Mouse (Mus musculus) c-Kit-negative CD71-positive TER-119-positive erythroid progenitor cells, embryonic 14.5 days (primary cell): ENCODE results near the gene Thsd7b.
"Not testable (repeated sequence)": the region's sequence is repeated elsewhere in the genome, so short reads cannot be mapped to it uniquely, and the experiment has no call there.

Experiments
- DNase-seq: peaks from one replicate; pipeline ENCODE4 v3.0.0-alpha.2; 2013; ENCODE audit warnings: low read depth, low spot score

Gene Thsd7b

DNA sequence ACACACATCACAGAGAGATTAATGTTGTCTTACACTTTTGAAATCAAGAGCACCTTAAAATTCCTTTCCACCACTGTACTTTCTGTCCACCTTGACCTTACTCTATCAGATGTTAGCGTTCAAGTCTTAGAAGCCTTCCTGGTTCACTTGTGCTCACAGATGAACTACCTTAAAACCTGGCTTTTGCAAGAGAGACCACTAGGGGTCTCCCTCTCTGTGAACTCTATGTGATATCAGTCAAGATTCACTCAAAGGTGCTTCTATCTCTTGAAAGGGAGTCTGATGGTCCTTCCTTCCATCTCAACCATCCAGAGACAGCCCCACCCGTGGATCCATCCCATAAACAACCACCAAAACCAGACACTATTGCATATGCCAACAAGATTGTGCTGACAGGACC is 570.3 kb downstream of the Thsd7b start:
- no peak for DNase-seq

DNA sequence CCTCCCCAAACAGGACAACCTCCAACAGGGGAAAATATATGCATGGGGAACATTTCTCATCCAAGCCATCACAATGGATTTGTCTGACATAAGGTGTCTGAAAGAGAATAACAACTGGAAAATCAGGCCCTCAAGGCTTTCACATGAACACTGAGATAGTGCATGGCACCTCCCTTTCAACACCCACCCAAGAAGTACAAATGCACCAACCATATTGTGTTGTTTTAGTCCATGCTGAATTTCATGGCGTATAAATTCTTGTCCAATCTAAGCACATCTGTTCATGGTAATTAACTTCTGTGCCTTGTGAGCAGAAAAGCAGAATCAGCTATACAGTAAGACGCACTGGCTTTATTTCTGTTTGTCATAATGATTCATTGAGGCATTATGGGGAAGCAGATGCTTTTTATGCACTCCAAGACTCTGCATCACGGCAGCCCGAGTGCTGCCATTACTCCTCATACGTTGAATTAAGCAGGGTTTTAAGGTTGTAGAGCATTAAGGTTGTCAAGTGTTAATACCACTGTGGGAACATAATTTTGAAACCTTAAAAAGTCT is 577.0 kb downstream of the Thsd7b start:
- no peak for DNase-seq

DNA sequence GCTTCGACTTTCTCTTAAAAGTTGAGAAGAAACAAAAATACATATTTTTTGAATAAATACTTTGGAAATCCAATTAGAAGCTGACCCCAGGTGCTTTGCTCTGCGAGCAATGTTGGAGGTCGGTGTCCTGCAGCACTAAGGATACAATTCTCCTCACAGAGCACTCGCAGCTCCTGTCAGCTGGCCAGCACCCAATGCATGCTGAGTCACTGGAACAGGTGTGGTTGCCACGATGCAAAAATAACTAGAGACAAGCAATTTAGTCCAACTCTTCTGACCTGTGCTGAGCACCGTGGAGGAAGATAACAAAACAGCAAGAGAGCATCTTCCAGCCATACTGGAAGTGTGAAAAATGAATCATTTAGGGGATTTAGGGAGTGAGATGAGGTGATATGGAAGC is 594.6 kb downstream of the Thsd7b start:
- DNase-seq, result no peak

DNA sequence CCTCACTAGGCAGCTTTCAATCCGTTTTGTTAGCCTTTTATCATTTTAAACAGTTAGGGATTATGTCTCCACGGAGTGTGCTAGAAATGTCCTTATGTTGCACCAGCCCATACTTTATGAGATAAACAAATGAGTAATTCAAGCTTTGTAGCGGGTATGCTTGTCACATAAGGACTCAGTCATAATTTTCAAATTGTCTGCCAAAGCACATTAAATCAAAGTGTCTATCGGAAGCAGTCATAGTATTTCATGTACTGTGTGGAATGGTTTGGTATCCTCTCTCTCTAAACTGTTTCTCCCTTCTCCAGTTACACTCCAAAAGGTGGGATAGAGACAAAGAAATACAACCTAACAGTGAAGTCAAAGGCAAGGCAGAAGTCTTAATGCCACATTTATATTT is 601.3 kb downstream of the Thsd7b start:
- DNase-seq, result no peak

DNA sequence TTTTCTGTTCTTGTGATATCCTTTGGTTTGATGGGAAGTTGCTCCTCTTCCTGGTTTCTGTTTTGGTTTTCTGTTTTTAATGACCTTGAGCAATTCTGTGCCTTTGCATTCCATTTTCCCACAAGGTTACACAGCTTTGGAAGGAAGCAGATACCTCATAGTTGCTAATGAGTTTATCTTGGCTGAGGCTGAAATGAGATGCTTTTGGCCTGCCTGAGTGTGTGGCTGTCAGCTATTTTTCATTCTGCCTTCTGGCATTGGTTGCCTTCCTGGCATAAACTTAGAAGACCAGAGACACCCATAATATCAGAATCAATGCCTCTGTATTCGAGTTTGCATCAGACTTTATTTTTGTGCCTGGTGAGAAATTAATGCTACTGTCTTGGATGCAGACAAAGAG is 614.8 kb downstream of the Thsd7b start:
- DNase-seq, result no peak

DNA sequence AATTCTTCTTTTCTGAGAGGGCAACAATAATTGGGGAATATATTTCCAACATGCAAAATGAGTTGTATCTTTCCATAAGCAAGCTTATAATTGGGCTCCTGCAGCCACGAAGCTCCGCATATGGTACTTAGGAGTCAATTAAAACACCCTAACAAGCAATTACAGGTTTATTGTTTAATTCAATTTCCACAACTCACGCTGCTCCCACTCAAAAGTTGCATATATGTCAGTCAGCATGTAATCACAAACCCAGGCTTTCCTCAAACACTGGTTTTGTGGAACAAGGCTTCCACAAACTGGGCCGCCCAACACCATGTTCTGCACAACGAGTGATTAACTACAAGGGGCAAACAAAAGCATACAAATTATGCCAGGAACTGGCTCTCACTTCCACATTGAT is 625.0 kb downstream of the Thsd7b start:
- no peak for DNase-seq

DNA sequence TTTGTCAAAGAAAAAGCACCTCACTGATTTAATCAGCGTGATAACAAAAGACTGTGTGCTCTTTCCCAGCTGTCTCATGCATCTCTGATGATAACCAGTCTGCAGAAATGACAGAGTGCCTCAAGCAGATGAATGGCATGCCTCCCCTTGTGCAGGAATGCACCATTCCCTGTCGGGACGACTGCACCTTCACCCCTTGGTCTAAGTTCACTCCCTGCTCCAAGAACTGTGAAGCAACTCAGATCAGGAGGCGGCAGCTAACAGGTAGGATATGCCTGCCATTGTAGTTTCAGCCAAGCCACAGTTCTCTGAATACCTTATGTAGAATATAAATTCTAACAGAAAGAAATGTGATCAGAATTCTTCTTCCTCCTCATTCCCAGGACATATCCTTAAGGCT is 642.4 kb downstream of the Thsd7b start:
- DNase-seq, result no peak

DNA sequence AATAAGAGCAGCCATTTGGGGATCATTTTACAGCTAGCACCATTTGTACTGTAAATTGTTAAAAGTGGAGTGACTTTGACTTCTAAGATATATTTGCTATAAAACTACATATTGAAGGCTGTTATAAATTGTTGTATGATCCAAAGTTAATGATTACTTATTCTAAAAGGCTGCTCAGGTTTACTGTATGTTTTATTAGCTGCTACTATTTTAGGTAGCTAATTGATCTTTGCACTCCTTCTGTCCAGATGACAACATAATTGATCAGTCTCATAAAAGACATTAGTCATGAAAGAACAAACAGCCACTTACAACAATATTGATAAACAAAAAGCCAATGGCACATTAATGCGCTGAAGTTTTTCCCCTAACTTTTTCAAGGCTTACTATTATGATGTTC is 644.5 kb downstream of the Thsd7b start:
- no peak for DNase-seq

DNA sequence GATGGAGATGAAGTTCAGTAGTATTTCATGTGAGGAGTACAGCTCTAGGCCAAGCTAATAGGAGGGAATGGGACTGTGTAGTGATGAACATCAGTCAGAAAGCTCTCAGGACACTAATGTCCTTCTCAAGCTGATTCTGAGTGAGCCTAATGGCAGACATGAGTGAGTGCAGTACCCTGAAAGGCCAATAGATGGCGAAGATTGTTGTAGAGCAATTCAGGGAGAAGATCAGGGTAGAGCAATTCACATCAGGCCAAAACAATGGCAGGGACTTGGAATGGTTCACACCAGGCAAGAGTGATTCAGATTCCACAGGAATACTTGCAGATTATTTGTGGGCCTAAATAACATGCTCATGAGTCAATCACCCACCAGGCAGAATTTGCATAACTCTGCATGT is 646.3 kb downstream of the Thsd7b start:
- DNase-seq, result peak; percentile 15

DNA sequence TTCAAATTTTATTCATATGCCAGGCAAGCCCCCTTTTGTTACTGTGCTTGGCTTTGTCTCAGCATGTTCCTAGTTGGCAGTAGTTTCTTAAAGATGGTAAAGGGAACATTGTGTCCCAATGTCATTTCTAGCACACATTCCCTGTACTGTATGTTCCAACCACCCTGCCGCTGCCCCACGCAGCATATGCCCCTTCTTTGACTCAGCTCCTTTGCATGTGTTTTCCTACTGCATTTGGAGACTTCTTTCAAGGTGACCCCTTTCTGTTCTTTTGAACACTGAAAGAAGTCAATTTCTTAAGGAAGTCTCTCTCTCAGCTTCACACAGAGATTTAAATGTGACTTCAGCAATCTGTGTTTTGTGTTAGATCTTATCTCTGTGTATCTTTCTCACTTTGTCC is 657.9 kb downstream of the Thsd7b start:
- no peak for DNase-seq

DNA sequence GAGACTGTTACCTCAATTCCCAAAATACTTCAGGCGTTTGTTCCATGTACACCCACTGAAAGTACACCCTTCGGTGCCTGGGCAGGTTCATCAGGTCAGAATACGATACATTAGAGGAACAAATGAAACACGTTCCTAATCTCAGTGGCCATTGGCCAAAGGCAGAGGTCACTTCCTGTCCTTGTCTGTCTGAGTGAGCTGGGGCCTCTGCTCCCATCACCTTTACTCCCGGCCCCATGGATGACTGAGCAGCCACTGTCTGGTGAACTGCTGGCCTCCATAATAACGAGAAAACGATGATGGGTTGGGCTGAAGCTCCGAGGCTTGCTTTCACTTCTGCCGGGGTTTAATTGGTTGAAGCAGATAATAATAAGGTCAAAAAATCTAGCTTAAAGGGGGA is 670.0 kb downstream of the Thsd7b start:
- DNase-seq, result no peak

DNA sequence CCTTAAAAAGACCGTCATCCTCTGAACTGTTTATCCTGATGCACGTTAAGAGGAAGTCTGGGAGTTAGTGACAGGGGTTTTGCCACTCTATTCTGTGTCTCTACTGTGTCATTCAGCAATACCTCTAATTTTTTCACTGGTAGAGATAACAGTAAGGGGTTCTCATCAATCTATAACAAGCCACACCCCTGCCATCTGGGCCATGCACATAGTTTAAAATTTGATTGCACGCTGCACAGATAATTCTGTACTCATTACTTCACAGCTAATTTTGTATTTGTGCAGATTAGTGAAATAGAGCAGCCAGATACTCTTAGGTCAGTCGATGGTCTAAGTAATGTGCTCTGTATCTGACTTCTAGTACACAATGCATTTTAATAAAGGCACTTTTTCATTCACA is 673.9 kb downstream of the Thsd7b start:
- no peak for DNase-seq

DNA sequence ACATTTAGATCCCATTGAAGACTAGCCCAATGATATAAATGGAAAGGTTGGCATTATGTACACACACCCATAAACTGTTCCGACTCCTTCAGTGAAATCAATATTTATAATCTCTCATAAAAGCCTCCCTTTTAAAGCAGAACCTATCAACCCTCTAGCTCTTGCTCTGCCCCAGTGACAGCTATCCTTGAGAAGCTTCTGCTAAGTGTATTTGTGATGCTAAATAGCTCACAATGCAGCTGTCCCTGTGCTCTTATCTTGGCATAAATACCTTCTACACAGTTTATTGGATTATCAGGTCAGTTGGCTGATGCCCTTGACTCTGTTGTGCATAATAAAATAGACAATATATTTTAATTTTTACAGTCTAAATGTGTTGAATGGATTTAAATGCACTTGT is 682.4 kb downstream of the Thsd7b start:
- DNase-seq, result no peak

DNA sequence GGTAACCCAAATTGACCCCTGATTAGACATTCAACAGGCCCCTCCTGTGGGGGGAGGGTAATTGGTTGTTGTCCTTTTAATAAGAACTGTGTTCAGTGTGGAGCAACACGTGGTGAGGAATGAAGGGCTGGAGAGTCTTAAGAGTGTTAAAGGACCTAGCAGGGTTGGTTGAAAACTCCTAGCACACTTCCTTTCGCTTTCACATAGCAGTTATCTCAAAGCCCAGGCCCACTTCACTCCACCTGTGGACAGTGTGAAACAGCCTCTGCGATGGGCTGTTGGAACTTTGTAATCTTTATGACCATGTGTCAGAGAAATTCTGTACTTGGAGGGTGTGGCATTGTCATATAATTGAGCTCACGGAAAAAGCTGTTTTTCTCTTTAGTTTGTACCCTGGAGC is 683.5 kb downstream of the Thsd7b start:
- peak; percentile 32 for DNase-seq

DNA sequence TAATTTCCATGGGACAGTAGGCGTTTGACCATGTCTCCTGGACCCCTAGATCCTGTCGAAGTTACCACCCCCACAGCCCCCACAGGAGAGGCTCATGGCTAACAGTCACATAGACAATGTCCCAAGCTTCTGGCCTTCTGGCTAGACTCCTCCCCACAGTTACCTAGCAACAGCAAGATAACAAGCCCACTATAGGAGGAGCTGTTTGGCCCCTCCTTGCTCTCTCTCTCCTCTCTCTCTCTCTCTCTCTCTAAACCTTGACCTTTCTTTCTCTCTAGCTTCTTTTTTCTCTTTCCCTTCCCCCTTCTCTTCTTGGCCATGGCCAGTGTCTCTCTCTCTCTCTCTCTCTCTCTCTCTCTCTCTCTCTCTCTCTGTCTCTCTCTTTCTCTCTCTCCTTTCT is 686.2 kb downstream of the Thsd7b start:
- not testable (repeated sequence) for DNase-seq

DNA sequence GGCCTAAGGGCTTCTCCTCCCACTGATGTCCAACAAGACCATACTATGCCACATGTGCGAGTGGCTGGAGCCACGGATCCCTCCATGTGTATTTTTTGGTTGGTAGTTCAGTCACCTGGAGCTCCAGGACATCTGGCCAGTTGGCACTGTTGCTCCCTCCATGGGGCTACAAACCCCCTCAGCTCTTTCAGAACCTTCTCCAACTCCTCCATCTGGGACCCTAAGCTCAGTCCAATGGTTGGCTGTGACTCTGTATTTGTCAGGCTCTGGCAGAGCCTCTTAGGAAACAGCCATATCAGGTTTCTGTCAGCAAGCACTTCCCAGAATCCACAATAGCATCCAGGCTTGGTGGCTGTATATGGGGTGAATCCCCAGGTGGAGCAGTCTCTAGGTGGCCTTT is 690.1 kb downstream of the Thsd7b start:
- DNase-seq, result no peak

DNA sequence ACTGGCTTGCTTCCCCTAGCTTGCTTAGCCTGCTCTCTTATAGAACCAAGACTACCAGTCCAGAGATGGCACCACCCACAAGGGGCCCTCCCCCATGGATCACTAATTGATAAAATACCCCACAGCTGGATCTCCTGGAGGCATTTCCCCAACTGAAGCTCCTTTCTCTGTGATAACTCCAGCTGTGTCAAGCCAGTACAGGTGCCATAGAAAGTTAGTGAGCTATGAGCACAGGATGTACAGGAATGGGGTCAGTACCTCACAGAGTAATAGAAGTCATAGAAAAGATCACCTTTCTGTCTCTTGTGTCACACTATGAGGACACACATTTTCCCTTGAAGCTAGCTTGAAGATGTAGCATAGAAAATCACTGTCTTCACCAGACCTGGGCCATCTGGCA is 716.1 kb downstream of the Thsd7b start:
- not testable (repeated sequence) for DNase-seq

DNA sequence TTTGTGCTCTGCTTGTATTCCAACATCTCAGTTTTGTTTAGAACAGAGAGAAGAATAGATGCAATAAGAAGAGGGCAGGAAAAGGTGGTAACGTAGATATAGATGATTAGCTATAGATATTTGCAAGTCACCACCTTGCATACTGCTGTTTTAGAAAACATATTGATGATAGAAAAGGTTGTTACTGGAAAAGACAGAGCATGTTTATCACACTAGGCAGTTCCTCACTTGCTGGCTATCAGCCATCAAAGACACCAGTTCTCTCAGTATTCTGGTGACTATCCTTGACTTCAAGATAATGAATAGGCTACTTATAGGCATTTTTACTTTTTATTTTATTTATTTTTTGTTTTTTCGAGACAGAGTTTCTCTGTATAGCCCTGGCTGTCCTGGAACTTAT is 717.7 kb downstream of the Thsd7b start:
- no peak for DNase-seq

DNA sequence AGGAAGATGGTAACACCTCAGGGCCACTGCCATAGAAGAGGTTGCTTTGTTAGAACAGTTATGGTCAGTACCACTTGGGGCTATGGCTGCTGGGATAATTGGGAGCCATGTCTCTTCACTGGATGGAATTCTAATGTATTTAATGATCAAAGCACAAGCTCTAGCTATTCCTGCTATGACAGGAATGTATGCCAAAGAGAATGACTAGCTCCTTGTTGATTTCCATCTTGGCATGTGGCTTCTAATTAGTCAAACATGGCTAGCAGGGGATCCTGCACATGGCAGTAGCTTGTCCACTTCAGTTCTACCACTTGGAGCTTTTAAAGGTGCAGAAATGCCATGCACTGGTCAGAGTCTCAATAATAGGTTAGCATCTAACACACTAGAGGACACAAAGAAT is 781.9 kb downstream of the Thsd7b start:
- no peak for DNase-seq

DNA sequence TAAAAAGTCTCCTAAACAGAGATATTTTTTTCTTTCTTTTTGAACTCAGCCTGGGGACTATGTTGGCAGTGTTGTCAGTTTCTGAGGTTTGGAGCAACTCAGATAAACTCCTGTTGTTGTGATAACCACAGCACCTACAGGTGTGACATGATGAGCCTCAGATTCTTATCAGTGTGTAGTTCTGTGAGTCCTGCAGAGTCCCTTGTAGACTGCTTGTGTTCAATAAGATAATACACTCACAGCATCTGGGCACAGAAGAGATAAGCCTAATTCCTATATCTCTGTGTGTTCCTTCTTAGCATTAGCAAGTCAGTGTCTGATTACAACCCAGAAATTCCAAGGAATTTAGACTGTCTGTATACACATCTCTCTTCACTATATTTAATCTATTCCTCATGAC is 789.0 kb downstream of the Thsd7b start:
- DNase-seq, result no peak

DNA sequence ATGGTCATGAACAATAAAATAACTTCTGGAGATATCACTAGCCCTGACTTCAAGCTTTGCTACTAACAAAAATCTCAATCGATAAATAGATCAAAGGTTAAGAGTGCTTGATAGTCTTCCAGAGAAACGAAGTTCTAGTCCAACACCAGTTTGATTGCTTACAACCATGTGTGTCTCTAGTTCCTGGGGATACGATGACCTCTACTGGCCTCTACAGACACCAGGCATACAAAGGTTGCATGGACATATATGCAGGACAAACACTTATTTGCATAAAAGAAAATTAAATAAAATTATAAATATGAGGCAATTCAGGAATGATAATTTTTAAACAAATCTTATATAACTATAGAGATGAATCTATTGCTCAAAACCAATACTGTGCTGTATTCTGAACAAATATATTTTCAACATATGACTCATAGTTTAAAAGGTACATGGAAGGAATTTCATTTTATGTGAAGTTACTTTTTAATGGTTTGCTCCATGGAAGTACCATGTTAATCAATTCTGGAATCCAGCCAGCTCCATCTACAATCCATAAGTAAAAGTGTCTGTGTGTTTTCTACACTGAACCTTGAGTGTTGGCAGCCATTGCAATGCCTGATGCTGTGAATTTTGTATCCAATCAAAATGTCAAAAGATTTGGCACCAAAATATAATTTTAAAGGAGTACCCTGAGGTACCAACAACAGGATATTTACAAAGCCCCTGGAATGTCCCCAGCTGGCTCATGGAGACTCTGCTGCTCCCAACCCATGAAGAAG is 793.3 kb downstream of the Thsd7b start:
- DNase-seq, result no peak

DNA sequence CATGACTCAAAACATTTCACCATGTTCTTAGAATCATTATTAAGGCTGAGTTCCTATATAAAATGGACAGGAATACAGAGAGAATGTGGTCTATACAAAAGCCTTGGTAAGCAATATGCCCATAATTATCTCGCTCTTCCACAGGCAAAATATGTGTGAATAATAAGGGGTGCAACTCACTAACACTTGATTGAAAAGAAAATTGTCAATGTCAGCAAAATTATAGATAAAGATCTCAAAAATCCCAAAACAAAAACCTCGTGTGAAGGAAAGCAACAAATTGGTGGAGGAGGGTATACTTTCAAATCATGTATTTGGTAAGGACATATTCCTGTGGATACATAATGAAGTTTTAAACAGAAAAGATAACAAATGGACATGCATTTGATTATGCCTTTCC is 810.7 kb downstream of the Thsd7b start:
- DNase-seq, result no peak

DNA sequence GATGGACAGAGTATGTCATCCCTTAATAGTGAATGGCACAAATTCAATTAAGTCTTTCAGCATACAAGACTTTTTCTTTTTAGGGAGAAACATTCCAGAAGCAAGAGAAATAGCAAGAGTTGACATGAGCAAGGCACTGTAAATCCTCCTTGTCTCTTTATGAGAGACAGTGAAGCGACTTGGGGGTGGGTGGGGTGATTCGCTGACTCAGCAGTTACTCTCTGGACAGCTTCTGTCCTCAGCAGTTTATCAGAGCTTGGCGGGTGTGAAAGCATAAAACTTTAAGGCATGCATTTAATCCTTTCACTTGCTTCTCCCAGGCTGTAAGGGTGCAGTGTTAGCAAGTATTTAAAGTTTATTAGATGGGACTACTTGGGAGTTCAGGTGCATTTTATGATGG is 812.1 kb downstream of the Thsd7b start:
- no peak for DNase-seq

DNA sequence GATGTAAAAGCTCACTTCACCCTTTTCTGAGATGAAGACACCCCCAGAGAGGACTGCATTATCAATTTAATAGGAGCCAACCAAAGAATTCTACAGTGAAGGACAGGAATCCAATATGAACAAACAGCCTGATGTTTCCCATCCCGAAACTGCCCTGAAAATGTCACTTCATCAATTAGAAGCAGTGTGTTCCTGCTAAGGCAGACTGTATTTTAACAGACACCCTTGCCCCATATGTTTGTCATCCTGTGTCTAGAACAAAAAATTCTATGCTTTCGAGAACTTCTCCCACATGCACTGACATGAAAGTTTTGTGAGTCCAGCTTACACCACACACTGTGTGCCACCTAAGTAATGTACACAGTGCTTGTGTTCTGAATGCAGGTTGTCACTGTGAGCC is 812.8 kb downstream of the Thsd7b start:
- DNase-seq, result no peak
